Mouse (Mus musculus): Measurements from ENCODE around the gene Cntnap2. TPM values are rescaled to one million over a fixed set of nuclear protein-coding genes. Genes with fewer than 3 reads are reported as not detected.

Cntnap2 gene
- total RNA-seq, 2 experiments from 2014 or later, result 115 to 129 TPM

DNA sequence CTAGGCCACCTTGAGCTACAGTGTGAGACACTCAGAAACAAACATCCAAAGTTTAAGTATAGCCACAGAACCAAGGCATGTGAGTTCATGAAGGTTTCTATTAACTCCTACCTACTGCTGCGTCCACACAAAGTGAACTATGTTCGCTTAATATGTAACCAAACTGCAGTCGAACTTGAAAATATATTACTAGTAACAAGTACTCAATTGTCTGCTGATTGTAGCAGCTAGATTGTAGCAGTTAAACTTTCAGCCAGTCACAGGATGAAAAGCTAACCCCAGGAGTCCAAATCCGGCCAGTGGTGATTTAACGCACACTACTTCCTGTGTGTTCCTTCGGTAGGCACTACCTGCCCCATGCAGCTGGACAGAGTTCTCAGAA lies 2282.3 kb downstream of the Cntnap2 start:
- intact Hi-C loops (cut with DNase I), result no loop called here
- no peak for DNase-seq (ENCODE audit: low spot score in 2 of 2)

DNA sequence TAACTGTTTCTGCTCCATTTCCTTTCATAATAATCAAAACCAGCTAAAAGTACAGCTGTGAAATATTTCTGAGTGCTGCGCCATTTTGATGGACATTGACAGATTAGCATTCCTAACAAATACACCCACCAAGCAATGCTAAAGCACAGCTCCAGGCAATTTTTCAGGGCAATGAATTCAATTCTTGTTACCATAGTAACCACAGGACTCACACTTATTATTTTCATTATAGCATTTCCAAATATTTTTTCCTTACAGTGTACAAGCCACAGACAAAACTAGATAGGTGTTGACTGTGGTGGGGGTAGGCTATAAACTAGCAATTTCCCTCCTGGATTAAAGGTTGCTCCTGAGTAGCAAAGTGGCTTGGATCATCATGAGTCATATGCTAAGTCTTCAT lies 2284.1 kb downstream of the Cntnap2 start:
- no peak for DNase-seq (ENCODE audit: low spot score in 2 of 2)

DNA sequence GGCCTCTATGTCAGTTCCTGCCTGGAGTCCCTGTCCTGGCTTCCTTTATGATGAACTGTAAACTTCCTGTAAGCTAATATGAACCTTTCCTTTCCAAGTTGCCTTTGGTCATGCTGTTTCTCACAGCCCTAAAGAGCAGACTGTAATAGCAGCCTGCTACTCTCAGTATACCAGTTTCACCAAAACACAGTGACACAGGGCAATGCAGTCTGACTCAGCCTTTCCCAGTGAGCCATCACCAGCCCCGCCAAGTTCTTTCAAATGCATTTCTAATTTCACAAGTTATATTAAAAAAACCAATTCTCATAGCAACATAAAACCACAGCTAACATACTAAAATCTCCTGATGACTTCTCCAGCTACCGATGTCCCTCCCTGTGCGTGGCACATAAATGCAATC lies 2285.5 kb downstream of the Cntnap2 start:
- DNase-seq (ENCODE audit: low spot score in 2 of 2), result no peak
- intact Hi-C loops (cut with DNase I), result no loop called here

More for the DNA sequence above, 2284.1 kb downstream of the Cntnap2 start:
- intact Hi-C loops (cut with DNase I), result no loop called here

GRCm38 (mm10) chr6:47350100-47350690 lies 2291.0 kb downstream of the Cntnap2 start:
- no peak for DNase-seq (ENCODE audit: low spot score in 2 of 2)
- intact Hi-C loops (cut with DNase I), result no loop called here

Measured in left cerebral cortex, postnatal 14 days (tissue).